Mouse (Mus musculus) heart, postnatal 25 days (tissue): ENCODE data around the gene Vmn1r3. TPM values are rescaled to one million over a fixed set of nuclear protein-coding genes. Genes with fewer than 3 reads are reported as not detected.
"Not testable (repeated sequence)": the region's sequence is repeated elsewhere in the genome, so short reads cannot be mapped to it uniquely, and the experiment has no call there.

ENCODE experiments used
- DNase-seq: peaks from one replicate; pipeline ENCODE4 v3.0.0; 2022; ENCODE audit warnings: low spot score
- intact Hi-C: fragments of 180-260 bp; cut with DNase I; formaldehyde crosslinking; loops from one replicate; pipeline ENCODE4 v1.15.1; 2025
- total RNA-seq, 2 experiments: library from RNA; stranded (reverse); gene quantifications; 2 replicates each; pipeline ENCODE4 v1.2.3; 2021

Vmn1r3 gene
- total RNA-seq, 2 experiments from 2014 or later = not detected

- DNase-seq, intact Hi-C loops: not testable (repeated sequence)
These were observed 31.8 kb downstream of the Vmn1r3 start for GRCm38 (mm10) chr4:3153320-3153719.

- intact Hi-C loops, DNase-seq: not testable (repeated sequence)
These were observed 37.2 kb downstream of the Vmn1r3 start for GRCm38 (mm10) chr4:3147926-3148325.

Other genes with a start within 250 kb of the Vmn1r3 start
- gene Vmn1r2, start 18.0 kb downstream of the Vmn1r3 start, total RNA-seq = not detected